Mouse (Mus musculus) lung, postnatal 25 days (tissue): ENCODE measurements around the gene Galnt17.

Experiments used
- DNase-seq: peaks from one replicate; pipeline ENCODE4 v3.0.0; 2022; ENCODE audit warnings: low spot score

Galnt17 gene

GRCm38 (mm10) chr5:130927138-130927793, 381.0 kb downstream of the Galnt17 start:
- DNase-seq: no peak

- DNase-seq: no peak
Observed at GRCm38 (mm10) chr5:130925681-130926080, 382.6 kb downstream of the Galnt17 start.

- DNase-seq: no peak
Observed at GRCm38 (mm10) chr5:130924245-130924827, 384.0 kb downstream of the Galnt17 start.

GRCm38 (mm10) chr5:130919969-130920368, 388.3 kb downstream of the Galnt17 start:
- DNase-seq: no peak

GRCm38 (mm10) chr5:130914606-130915005, 393.7 kb downstream of the Galnt17 start:
- no peak for DNase-seq

- DNase-seq: no peak
Observed at GRCm38 (mm10) chr5:130911551-130911950, 396.7 kb downstream of the Galnt17 start.

- no peak for DNase-seq
Observed at GRCm38 (mm10) chr5:130901736-130902135, 406.6 kb downstream of the Galnt17 start.

GRCm38 (mm10) chr5:130895991-130896390, 412.3 kb downstream of the Galnt17 start:
- no peak for DNase-seq

GRCm38 (mm10) chr5:130891735-130892134, 416.6 kb downstream of the Galnt17 start:
- DNase-seq: no peak

GRCm38 (mm10) chr5:130880331-130880730, 428.0 kb downstream of the Galnt17 start:
- DNase-seq: no peak

GRCm38 (mm10) chr5:130875391-130875790, 432.9 kb downstream of the Galnt17 start:
- DNase-seq: no peak

GRCm38 (mm10) chr5:130871086-130871485, 437.2 kb downstream of the Galnt17 start:
- no peak for DNase-seq

GRCm38 (mm10) chr5:130869869-130870268, 438.4 kb downstream of the Galnt17 start:
- no peak for DNase-seq

- DNase-seq: peak; percentile 5
Observed at GRCm38 (mm10) chr5:130862302-130862701, 446.0 kb downstream of the Galnt17 start.

GRCm38 (mm10) chr5:130859736-130860135, 448.6 kb downstream of the Galnt17 start:
- DNase-seq: no peak

- DNase-seq: no peak
Observed at GRCm38 (mm10) chr5:130858706-130859105, 449.6 kb downstream of the Galnt17 start.

GRCm38 (mm10) chr5:130858148-130858547, 450.1 kb downstream of the Galnt17 start:
- DNase-seq: peak; percentile 8

GRCm38 (mm10) chr5:130854430-130854829, 453.9 kb downstream of the Galnt17 start:
- DNase-seq: no peak

GRCm38 (mm10) chr5:130853371-130853770, 454.9 kb downstream of the Galnt17 start:
- peak; percentile 76 for DNase-seq

- no peak for DNase-seq
Observed at GRCm38 (mm10) chr5:130852182-130852581, 456.1 kb downstream of the Galnt17 start.

GRCm38 (mm10) chr5:130849610-130850009, 458.7 kb downstream of the Galnt17 start:
- no peak for DNase-seq

GRCm38 (mm10) chr5:130848562-130848961, 459.7 kb downstream of the Galnt17 start:
- DNase-seq: no peak

GRCm38 (mm10) chr5:130825797-130826196, 482.5 kb downstream of the Galnt17 start:
- no peak for DNase-seq
